Mouse (Mus musculus): ENCODE data around the gene Hist1h4k. TPM values are rescaled to one million over a fixed set of nuclear protein-coding genes. Genes with fewer than 3 reads are reported as not detected.

Hist1h4k gene
- polyA plus RNA-seq, 1 experiment from 2014 or later, result 2.7 TPM

DNA sequence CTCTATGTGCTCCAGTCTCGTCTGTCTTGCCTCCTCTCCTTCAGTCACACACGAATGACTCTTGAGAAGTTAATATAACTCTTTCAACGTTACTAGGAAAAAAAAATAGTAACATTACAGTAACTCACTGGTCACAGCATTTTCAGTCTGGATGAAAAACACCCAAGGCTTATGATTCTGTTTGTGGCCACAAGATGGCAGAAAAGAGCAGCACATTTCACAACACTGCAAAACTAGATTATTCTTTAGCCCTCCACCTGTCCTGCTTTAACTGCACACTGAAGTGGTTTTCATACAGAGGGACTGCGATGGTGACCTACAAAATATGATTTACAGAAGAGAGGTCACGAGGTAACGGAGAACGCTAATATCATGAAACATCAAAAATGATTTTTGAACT lies 35.6 kb downstream of the Hist1h4k start:
- under 1% methylated on average over 7 of the region's 7 CpGs for WGBS
- Histone ChIP-seq H3K9ac (peak overlapping the region; percentile 60; the same call in 1 of the 2 replicates), H3K36me3 (no peaks in the 10 kb centered on the region), H3K27me3 (no peaks in the 10 kb centered on the region), H3K4me1 (replicated peaks) (peaks cover 35% of the 10 kb centered on the region), H3K9me3 (no peaks in the 10 kb centered on the region), H3K27ac (peak overlapping the region; percentile 96; the same call in 1 of the 2 replicates), H3K4me2 (peak overlapping the region; percentile 71), H3K4me3 (peak overlapping the region; percentile 45)
- ATAC-seq (ENCODE audit: low FRiP score), result no peak

DNA sequence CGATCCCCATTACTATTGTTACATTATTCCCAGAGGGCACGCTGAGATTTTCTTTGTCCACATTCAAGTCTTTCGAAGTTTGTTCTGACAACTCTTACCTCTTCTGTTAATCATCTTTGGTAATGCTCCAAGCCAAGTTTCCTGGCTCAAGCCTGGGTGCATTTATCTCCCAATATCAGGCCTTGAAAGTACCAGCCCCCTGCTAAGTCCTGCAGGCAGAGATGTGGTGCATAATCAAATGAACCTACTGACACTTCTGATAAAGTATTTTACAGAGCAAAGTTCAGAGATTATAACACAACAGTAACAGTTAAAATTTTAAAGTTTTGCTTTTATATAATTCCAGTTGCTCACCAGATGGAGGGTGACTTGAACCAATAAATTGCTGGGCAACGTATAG lies 38.6 kb downstream of the Hist1h4k start:
- H3K36me3 ChIP-seq, result no peaks in the 10 kb centered on the region
- no peaks in the 10 kb centered on the region for H3K27me3 ChIP-seq
- WGBS, result 26% methylated on average over 4 of the region's 4 CpGs
- H3K4me2 ChIP-seq, result peak overlapping the region; percentile 63
- H3K4me1 ChIP-seq (replicated peaks), result peaks cover 18% of the 10 kb centered on the region
- peak overlapping the region; percentile 68 for H3K9ac ChIP-seq
- H3K4me3 ChIP-seq, result peak overlapping the region; percentile 62
- no peak overlapping the region for H3K27ac ChIP-seq
- no peaks in the 10 kb centered on the region for H3K9me3 ChIP-seq
- ATAC-seq (ENCODE audit: low FRiP score), result no peak

DNA sequence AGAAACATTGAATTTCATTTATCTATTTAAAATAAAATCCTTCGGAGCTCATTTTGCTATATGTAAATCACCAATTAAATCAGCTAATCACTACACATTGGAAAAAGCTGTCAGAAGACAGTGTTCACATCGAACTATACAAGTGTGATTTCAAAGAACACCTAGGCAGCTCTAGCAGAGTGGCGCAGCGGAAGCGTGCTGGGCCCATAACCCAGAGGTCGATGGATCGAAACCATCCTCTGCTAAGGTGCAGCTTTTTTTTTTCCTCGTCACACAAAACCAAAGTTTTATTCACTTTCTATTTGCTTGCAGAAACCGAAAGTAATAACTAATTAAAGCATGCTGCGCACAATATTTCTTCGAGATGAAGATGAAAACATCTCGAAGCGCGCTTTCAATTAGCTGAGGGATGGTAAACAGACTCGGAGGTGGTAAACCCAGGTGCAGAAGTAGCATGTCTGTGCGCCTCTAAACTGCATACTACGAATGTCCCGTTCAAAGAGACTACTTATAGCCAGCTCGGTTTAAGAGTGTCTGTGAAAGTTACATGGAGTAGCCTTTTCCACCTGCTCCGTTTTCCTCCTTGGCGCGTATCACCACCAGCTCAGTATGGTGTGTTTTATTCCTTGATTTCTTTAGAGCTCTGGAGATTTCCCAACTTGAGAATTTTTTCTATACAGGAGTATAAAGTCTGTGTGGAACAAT lies 39.3 kb downstream of the Hist1h4k start:
- ATAC-seq (ENCODE audit: low FRiP score), result peak; percentile 86
- Histone ChIP-seq H3K9ac (peak overlapping the region; percentile 68), H3K27me3 (no peaks in the 10 kb centered on the region), H3K4me2 (peak overlapping the region; percentile 63), H3K4me3 (peak overlapping the region; percentile 62), H3K27ac (no peak overlapping the region), H3K9me3 (no peaks in the 10 kb centered on the region), H3K4me1 (replicated peaks) (peaks cover 17% of the 10 kb centered on the region), H3K36me3 (no peaks in the 10 kb centered on the region)
- WGBS, result 3% methylated on average over 22 of the region's 22 CpGs

DNA sequence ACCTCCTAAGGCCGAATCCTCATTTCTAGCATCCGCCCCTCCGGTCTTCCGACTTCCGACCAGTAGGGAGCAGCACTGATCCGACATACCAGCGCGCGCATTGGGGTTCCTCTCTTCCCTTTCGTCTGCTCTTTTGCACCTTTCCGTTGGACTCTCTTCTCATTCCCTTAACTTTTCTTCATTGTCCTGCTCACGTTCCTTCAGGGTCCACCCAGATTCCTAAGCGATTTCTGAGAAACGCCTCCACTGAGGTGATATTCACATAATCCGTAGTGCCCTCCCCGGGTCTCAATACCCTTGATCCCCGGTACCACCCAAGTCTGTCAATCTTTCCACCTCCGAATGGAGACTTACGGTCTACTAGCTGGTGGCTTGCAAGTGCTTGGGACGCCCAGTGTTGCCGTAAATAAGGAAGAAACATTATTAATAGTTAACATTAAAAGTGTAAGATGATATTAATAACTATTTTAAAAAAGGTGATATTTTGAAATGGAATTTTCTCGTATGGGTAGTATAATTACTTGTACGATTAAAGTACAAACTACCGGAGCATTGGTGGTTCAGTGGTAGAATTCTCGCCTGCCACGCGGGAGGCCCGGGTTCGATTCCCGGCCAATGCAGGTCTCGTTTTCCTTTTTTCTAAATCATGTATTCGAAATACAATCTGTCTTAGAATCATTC lies 40.1 kb downstream of the Hist1h4k start:
- peak overlapping the region; percentile 74 for H3K27ac ChIP-seq
- 0% methylated on average over 32 of the region's 32 CpGs for WGBS

DNA sequence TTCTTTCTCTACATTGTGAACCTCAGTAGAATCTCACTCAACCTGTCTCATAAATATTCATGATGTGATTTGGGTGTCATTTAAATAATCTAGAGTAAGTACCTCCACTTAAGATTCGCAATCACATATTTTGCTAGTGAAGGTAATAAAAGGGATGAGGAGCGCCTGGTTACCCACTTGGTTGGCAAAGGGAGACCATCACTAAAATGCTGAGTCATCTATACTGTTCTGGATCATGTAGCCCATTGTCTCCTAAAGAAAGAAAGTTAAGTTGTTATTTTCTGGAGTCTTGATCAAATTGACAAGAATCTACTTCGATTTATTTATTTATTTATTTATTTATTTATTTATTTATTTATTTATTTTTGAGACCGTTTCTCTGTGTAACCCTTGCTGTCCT lies 43.6 kb downstream of the Hist1h4k start:
- no peak for ATAC-seq (ENCODE audit: low FRiP score)
- Histone ChIP-seq H3K27ac (no peak overlapping the region), H3K4me2 (no peak overlapping the region), H3K9me3 (no peaks in the 10 kb centered on the region), H3K27me3 (no peaks in the 10 kb centered on the region), H3K36me3 (no peaks in the 10 kb centered on the region), H3K4me1 (replicated peaks) (peaks cover 7% of the 10 kb centered on the region; the same call in 1 of the 2 replicates), H3K9ac (no peak overlapping the region), H3K4me3 (no peak overlapping the region)
- 77% methylated on average over 4 of the region's 4 CpGs for WGBS

More for the DNA sequence above, 40.1 kb downstream of the Hist1h4k start:
- peak overlapping the region; percentile 47 for H3K4me2 ChIP-seq
- peak overlapping the region; percentile 70 for H3K9ac ChIP-seq
- peak; percentile 85 for ATAC-seq (ENCODE audit: low FRiP score)
- H3K36me3 ChIP-seq, result no peaks in the 10 kb centered on the region
- H3K4me1 ChIP-seq (replicated peaks), result peaks cover 12% of the 10 kb centered on the region
- no peaks in the 10 kb centered on the region for H3K9me3 ChIP-seq
- peak overlapping the region; percentile 62 for H3K4me3 ChIP-seq
- H3K27me3 ChIP-seq, result no peaks in the 10 kb centered on the region

Small RNAs within 50 kb of the gene (microRNA-seq; reads per million reads assigned to microRNA genes)
- gene Gm44346 (not detected), gene Gm44357 (not detected), gene Gm44367 (not detected), gene Gm44454 (not detected)

Other genes starting within 250 kb of the Hist1h4k start
- gene Gm11273, start 249.1 kb downstream of the Hist1h4k start, polyA plus RNA-seq (2015; fragmentation: Nextera tagmentation; extraction: Ambion mirVana), result 3.8 and 8.1 TPM in 2 replicates
- gene Zkscan8, start 219.4 kb downstream of the Hist1h4k start, polyA plus RNA-seq (2015; fragmentation: Nextera tagmentation; extraction: Ambion mirVana), result 5.8 and 6.6 TPM in 2 replicates
- 0.12 and 0.16 TPM in 2 replicates for gene Olfr1366, start 207.7 kb downstream of the Hist1h4k start, polyA plus RNA-seq (2015; fragmentation: Nextera tagmentation; extraction: Ambion mirVana)
- gene Olfr1535, start 190.6 kb downstream of the Hist1h4k start, polyA plus RNA-seq (2015; fragmentation: Nextera tagmentation; extraction: Ambion mirVana), result 0.05 TPM in 2 replicates
- gene Olfr1364, start 168.7 kb downstream of the Hist1h4k start, polyA plus RNA-seq (2015; fragmentation: Nextera tagmentation; extraction: Ambion mirVana), result not detected in 2 replicates
- gene Olfr1362, start 136.5 kb downstream of the Hist1h4k start, polyA plus RNA-seq (2015; fragmentation: Nextera tagmentation; extraction: Ambion mirVana), result not detected in 2 replicates
- 0.05 and 0.08 TPM in 2 replicates for gene Olfr11, start 108.0 kb downstream of the Hist1h4k start, polyA plus RNA-seq (2015; fragmentation: Nextera tagmentation; extraction: Ambion mirVana)
- not detected in 2 replicates for gene Olfr1361, start 87.1 kb downstream of the Hist1h4k start, polyA plus RNA-seq (2015; fragmentation: Nextera tagmentation; extraction: Ambion mirVana)
- gene Olfr1360, start 73.1 kb downstream of the Hist1h4k start, polyA plus RNA-seq (2015; fragmentation: Nextera tagmentation; extraction: Ambion mirVana), result not detected in 2 replicates
- not detected in 2 replicates for gene Olfr1359, start 52.4 kb downstream of the Hist1h4k start, polyA plus RNA-seq (2015; fragmentation: Nextera tagmentation; extraction: Ambion mirVana)
- gene Hist1h2bl, start 34.4 kb downstream of the Hist1h4k start, polyA plus RNA-seq (2015; fragmentation: Nextera tagmentation; extraction: Ambion mirVana), result 1.1 and 1.9 TPM in 2 replicates
- 12.9 and 14.0 TPM in 2 replicates for gene Hist1h2ai, start 34.1 kb downstream of the Hist1h4k start, polyA plus RNA-seq (2015; fragmentation: Nextera tagmentation; extraction: Ambion mirVana)
- 5.9 and 6.4 TPM in 2 replicates for gene Hist1h3h, start 32.8 kb downstream of the Hist1h4k start, polyA plus RNA-seq (2015; fragmentation: Nextera tagmentation; extraction: Ambion mirVana)
- 1.9 and 2.3 TPM in 2 replicates for gene Hist1h2bm, start 28.5 kb downstream of the Hist1h4k start, polyA plus RNA-seq (2015; fragmentation: Nextera tagmentation; extraction: Ambion mirVana)
- gene Hist1h4j, start 15.4 kb downstream of the Hist1h4k start, polyA plus RNA-seq (2015; fragmentation: Nextera tagmentation; extraction: Ambion mirVana), result 0.39 and 0.84 TPM in 2 replicates
- 10.4 and 11.4 TPM in 2 replicates for gene Hist1h2ak, start 3.3 kb upstream of the Hist1h4k start, polyA plus RNA-seq (2015; fragmentation: Nextera tagmentation; extraction: Ambion mirVana)
- gene Hist1h2bn, start 3.6 kb upstream of the Hist1h4k start, polyA plus RNA-seq (2015; fragmentation: Nextera tagmentation; extraction: Ambion mirVana), result 0.60 and 2.1 TPM in 2 replicates
- 5.5 and 7.8 TPM in 2 replicates for gene Hist1h1b, start 30.1 kb upstream of the Hist1h4k start, polyA plus RNA-seq (2015; fragmentation: Nextera tagmentation; extraction: Ambion mirVana)
- gene Hist1h3i, start 32.9 kb upstream of the Hist1h4k start, polyA plus RNA-seq (2015; fragmentation: Nextera tagmentation; extraction: Ambion mirVana), result 44.3 and 48.5 TPM in 2 replicates
- gene Hist1h2an, start 36.7 kb upstream of the Hist1h4k start, polyA plus RNA-seq (2015; fragmentation: Nextera tagmentation; extraction: Ambion mirVana), result 1.8 and 2.8 TPM in 2 replicates
- gene Hist1h2bp, start 37.0 kb upstream of the Hist1h4k start, polyA plus RNA-seq (2015; fragmentation: Nextera tagmentation; extraction: Ambion mirVana), result 0.68 and 0.97 TPM in 2 replicates
- gene Hist1h2bq, start 59.7 kb upstream of the Hist1h4k start, polyA plus RNA-seq (2015; fragmentation: Nextera tagmentation; extraction: Ambion mirVana), result 7.3 and 7.8 TPM in 2 replicates
- not detected in 2 replicates for gene Hist1h2ao, start 60.0 kb upstream of the Hist1h4k start, polyA plus RNA-seq (2015; fragmentation: Nextera tagmentation; extraction: Ambion mirVana)
- not detected in 2 replicates for gene Hist1h4m, start 61.2 kb upstream of the Hist1h4k start, polyA plus RNA-seq (2015; fragmentation: Nextera tagmentation; extraction: Ambion mirVana)
- gene Hist1h4n, start 81.7 kb upstream of the Hist1h4k start, polyA plus RNA-seq (2015; fragmentation: Nextera tagmentation; extraction: Ambion mirVana), result 6.7 and 8.6 TPM in 2 replicates
- gene Hist1h2ap, start 83.0 kb upstream of the Hist1h4k start, polyA plus RNA-seq (2015; fragmentation: Nextera tagmentation; extraction: Ambion mirVana), result 898 and 915 TPM in 2 replicates
- 7.5 and 7.7 TPM in 2 replicates for gene Hist1h2br, start 83.2 kb upstream of the Hist1h4k start, polyA plus RNA-seq (2015; fragmentation: Nextera tagmentation; extraction: Ambion mirVana)
- gene Zfp184, start 194.6 kb upstream of the Hist1h4k start, polyA plus RNA-seq (2015; fragmentation: Nextera tagmentation; extraction: Ambion mirVana), result 16.8 and 19.9 TPM in 2 replicates
- not detected in 2 replicates for gene Pom121l2, start 230.7 kb upstream of the Hist1h4k start, polyA plus RNA-seq (2015; fragmentation: Nextera tagmentation; extraction: Ambion mirVana)